Mouse (Mus musculus) MEL (cell line): ENCODE data around the gene Nck2. TPM values are rescaled to one million over a fixed set of nuclear protein-coding genes. Genes with fewer than 3 reads are reported as not detected.

ENCODE experiments used
- DNase-seq: peaks from one replicate; pipeline ENCODE4 v3.0.0; 2011; ENCODE audit warnings: low read depth, low spot score
- H3K27ac ChIP-seq: 2 replicates; pipeline ENCODE4 v1.5.1; 2012; ENCODE audit warnings: low read depth, mild to moderate bottlenecking, control low read depth, low read length, moderate library complexity; ENCODE audit not compliant: control insufficient read depth
- H3K27me3 ChIP-seq, 2 experiments: fragments of 150-350 bp in 1 of 2; sonication (generic) in 1 of 2; 2 replicates each; pipeline ENCODE4 v1.6.1; 2012; ENCODE audit warnings: low read length in 2 of 2, mild to moderate bottlenecking in 2 of 2, improper control_type of control experiment in 1 of 2, moderate library complexity in 1 of 2; ENCODE audit not compliant: insufficient read depth in 2 of 2, control insufficient read depth in 1 of 2
- H3K36me3 ChIP-seq, 2 experiments: 2 replicates each; pipeline ENCODE4 v1.6.1; 2012 to 2014; ENCODE audit warnings: low read length in 2 of 2, improper control_type of control experiment in 1 of 2, inconsistent platforms in 1 of 2, mild to moderate bottlenecking in 1 of 2; ENCODE audit not compliant: insufficient read depth in 2 of 2, control insufficient read depth in 1 of 2
- H3K4me1 ChIP-seq, 2 experiments: fragments of 150-350 bp in 1 of 2; sonication (generic) in 1 of 2; 2 replicates each; pipeline ENCODE4 v1.6.1; 2012; ENCODE audit warnings: low read length in 2 of 2, improper control_type of control experiment in 1 of 2, mild to moderate bottlenecking in 1 of 2; ENCODE audit not compliant: insufficient read depth in 2 of 2, control insufficient read depth in 1 of 2
- H3K4me3 ChIP-seq, 2 experiments: fragments of 150-350 bp in 1 of 2; sonication (generic) in 1 of 2; 2 replicates each; pipeline ENCODE4 v1.5.1; 2012; ENCODE audit warnings: low read depth in 2 of 2, low read length in 2 of 2, mild to moderate bottlenecking in 2 of 2, moderate library complexity in 2 of 2, control low read depth in 1 of 2, improper control_type of control experiment in 1 of 2; ENCODE audit not compliant: control insufficient read depth in 1 of 2, insufficient read depth in 1 of 2
- H3K79me2 ChIP-seq: 2 replicates; pipeline ENCODE4 v1.6.1; 2012; ENCODE audit warnings: mild to moderate bottlenecking, low read length, moderate library complexity; ENCODE audit not compliant: control insufficient read depth, poor library complexity, insufficient read depth
- H3K9ac ChIP-seq: 2 replicates; pipeline ENCODE4 v1.6.1; 2012; ENCODE audit warnings: low read depth, mild to moderate bottlenecking, control low read depth, low read length, moderate library complexity; ENCODE audit not compliant: control insufficient read depth, poor library complexity, severe bottlenecking
- H3K9me3 ChIP-seq: fragments of 150-350 bp; sonication (generic); replicated peaks from 2 replicates; pipeline ENCODE4 v1.6.1; 2012; ENCODE audit warnings: mild to moderate bottlenecking, low read length, improper control_type of control experiment, moderate library complexity; ENCODE audit not compliant: insufficient read depth
- BHLHE40 ChIP-seq: IDR thresholded peaks from 2 replicates; pipeline ENCODE4 v1.6.1; 2012; ENCODE audit warnings: low read depth, mild to moderate bottlenecking, inconsistent platforms, low read length, improper control_type of control experiment, borderline replicate concordance
- CHD1 ChIP-seq: IDR thresholded peaks from 2 replicates; pipeline ENCODE4 v1.6.1; 2012; ENCODE audit warnings: low read depth, mild to moderate bottlenecking, inconsistent platforms, low read length, improper control_type of control experiment
- CHD2 ChIP-seq: IDR thresholded peaks from 2 replicates; pipeline ENCODE4 v1.6.1; 2011; ENCODE audit warnings: low read length, improper control_type of control experiment
- CTCF ChIP-seq, 3 experiments: IDR thresholded peaks in 2 of 3; conservative IDR thresholded peaks in 1 of 3; 2 replicates each; pipeline ENCODE4 v1.5.1; 2011 to 2012; ENCODE audit warnings: low read length in 3 of 3, low read depth in 2 of 3, mild to moderate bottlenecking in 2 of 3, improper control_type of control experiment in 1 of 3, inconsistent platforms in 1 of 3, mixed read lengths in 1 of 3, moderate library complexity in 1 of 3; ENCODE audit not compliant: control insufficient read depth in 1 of 3, insufficient read depth in 1 of 3, poor library complexity in 1 of 3, severe bottlenecking in 1 of 3
- ELF1 ChIP-seq: IDR thresholded peaks from 2 replicates; pipeline ENCODE4 v1.6.1; 2014; ENCODE audit warnings: low read depth, mild to moderate bottlenecking, inconsistent platforms, low read length, improper control_type of control experiment, moderate library complexity
- EP300 ChIP-seq, 2 experiments: IDR thresholded peaks; 2 replicates each; pipeline ENCODE4 v1.6.1; 2011; ENCODE audit warnings: improper control_type of control experiment in 2 of 2, low read length in 2 of 2, low read depth in 1 of 2, mild to moderate bottlenecking in 1 of 2
- ETS1 ChIP-seq: IDR thresholded peaks from 2 replicates; pipeline ENCODE4 v1.6.1; 2012; ENCODE audit warnings: low read depth, mild to moderate bottlenecking, inconsistent platforms, low read length, improper control_type of control experiment, moderate library complexity
- GABPA ChIP-seq: IDR thresholded peaks from 2 replicates; pipeline ENCODE4 v1.6.1; 2012; ENCODE audit warnings: low read depth, mild to moderate bottlenecking, inconsistent platforms, low read length, improper control_type of control experiment, moderate library complexity
- GATA1 ChIP-seq: IDR thresholded peaks from 2 replicates; pipeline ENCODE4 v1.6.1; 2011; ENCODE audit warnings: low read depth, low read length, improper control_type of control experiment
- HCFC1 ChIP-seq: IDR thresholded peaks from 2 replicates; pipeline ENCODE4 v1.6.1; 2012; ENCODE audit warnings: low read depth, mild to moderate bottlenecking, inconsistent platforms, low read length, improper control_type of control experiment, moderate library complexity
- MAX ChIP-seq: IDR thresholded peaks from 2 replicates; pipeline ENCODE4 v1.6.1; 2011; ENCODE audit warnings: low read length, improper control_type of control experiment
- MAZ ChIP-seq: IDR thresholded peaks from 2 replicates; pipeline ENCODE4 v1.6.1; 2012; ENCODE audit warnings: low read depth, mild to moderate bottlenecking, inconsistent platforms, low read length, improper control_type of control experiment
- MYC ChIP-seq: IDR thresholded peaks from 2 replicates; pipeline ENCODE4 v1.6.1; 2011; ENCODE audit warnings: low read depth, mild to moderate bottlenecking, low read length, improper control_type of control experiment, moderate library complexity
- NELFE ChIP-seq: IDR thresholded peaks from 2 replicates; pipeline ENCODE4 v1.6.1; 2011; ENCODE audit warnings: low read depth, low read length, improper control_type of control experiment
- NRF1 ChIP-seq: IDR thresholded peaks from 2 replicates; pipeline ENCODE4 v1.6.1; 2014; ENCODE audit warnings: low read depth, mild to moderate bottlenecking, inconsistent platforms, low read length, improper control_type of control experiment, moderate library complexity; ENCODE audit not compliant: poor library complexity, insufficient read depth, severe bottlenecking
- POLR2A ChIP-seq, 2 experiments: IDR thresholded peaks; 2 replicates each; pipeline ENCODE4 v1.6.1; 2011 to 2012; ENCODE audit warnings: low read length in 2 of 2, mild to moderate bottlenecking in 2 of 2, control low read depth in 1 of 2, improper control_type of control experiment in 1 of 2, low read depth in 1 of 2, moderate library complexity in 1 of 2; ENCODE audit not compliant: control insufficient read depth in 1 of 2, insufficient read depth in 1 of 2, poor library complexity in 1 of 2
- RAD21 ChIP-seq: IDR thresholded peaks from 2 replicates; pipeline ENCODE4 v1.6.1; 2011; ENCODE audit warnings: mild to moderate bottlenecking, low read depth, low read length, improper control_type of control experiment
- RCOR1 ChIP-seq: IDR thresholded peaks from 2 replicates; pipeline ENCODE4 v1.6.1; 2012; ENCODE audit warnings: low read depth, mild to moderate bottlenecking, inconsistent platforms, low read length, improper control_type of control experiment
- SIN3A ChIP-seq: IDR thresholded peaks from 2 replicates; pipeline ENCODE4 v1.6.1; 2012; ENCODE audit warnings: low read length, improper control_type of control experiment, inconsistent platforms
- TAL1 ChIP-seq: IDR thresholded peaks from 2 replicates; pipeline ENCODE4 v1.6.1; 2012; ENCODE audit warnings: mild to moderate bottlenecking, inconsistent platforms, low read length, moderate library complexity, mixed read lengths
- TCF12 ChIP-seq: IDR thresholded peaks from 2 replicates; pipeline ENCODE4 v1.6.1; 2014; ENCODE audit warnings: low read depth, mild to moderate bottlenecking, inconsistent platforms, low read length, improper control_type of control experiment, moderate library complexity
- ZMIZ1 ChIP-seq: IDR thresholded peaks from 2 replicates; pipeline ENCODE4 v1.6.1; 2012; ENCODE audit warnings: low read depth, mild to moderate bottlenecking, inconsistent platforms, low read length, improper control_type of control experiment, moderate library complexity
- ZNF384 ChIP-seq: IDR thresholded peaks from 2 replicates; pipeline ENCODE4 v1.6.1; 2012; ENCODE audit warnings: low read depth, mild to moderate bottlenecking, inconsistent platforms, low read length, improper control_type of control experiment
- polyA plus RNA-seq, 2 experiments: library from polyadenylated mRNA; stranded (reverse) in 1 of 2; unstranded in 1 of 2; fragments of >175 nt in 1 of 2; fragments of >200 nt in 1 of 2; gene quantifications; 2 replicates each; pipeline versions ENCODE4 v1.2.1 to v1.2.4; 2012; ENCODE audit warnings: low replicate concordance in 2 of 2, low read depth in 1 of 2; ENCODE audit not compliant: insufficient read length in 2 of 2, insufficient read depth in 1 of 2, missing spikeins in 1 of 2
- total RNA-seq: library from RNA; depleted of rRNA; stranded (reverse); fragments of 300-350 nt; gene quantifications from 2 replicates; pipeline ENCODE4 v1.2.3, GENCODE M21; 2012

The Nck2 gene
- total and polyA plus RNA-seq, 3 experiments: 9.4 to 12.4 TPM; not detected in 1

DNA sequence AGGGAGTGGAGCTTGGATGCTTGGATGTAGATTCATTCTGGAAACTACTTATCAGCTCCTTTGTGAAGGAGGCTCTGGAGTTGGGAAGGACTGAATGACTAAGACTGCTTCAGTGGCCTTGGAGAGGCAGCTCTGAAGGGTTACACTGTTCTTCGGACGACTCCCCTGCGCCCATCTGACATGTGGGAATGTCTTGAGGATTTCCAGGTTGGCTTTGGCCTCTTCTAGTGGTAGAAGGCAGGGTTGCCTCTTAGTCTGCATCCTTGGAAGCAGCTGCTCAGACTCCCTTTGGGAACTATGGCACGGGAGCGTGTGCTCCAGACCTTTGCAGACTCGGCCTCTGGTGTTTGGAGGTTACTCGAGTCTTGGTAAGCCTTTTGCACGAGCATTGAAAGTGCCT is 10.4 kb downstream of the Nck2 start:
- H3K4me3 ChIP-seq: no peak overlapping the region
- no peak for TF ChIP-seq MAZ
- TF ChIP-seq ELF1: no peak
- TF ChIP-seq GATA1: no peak
- no peak for TF ChIP-seq CHD1
- TF ChIP-seq HCFC1: no peak
- TF ChIP-seq CTCF (IDR thresholded peaks at IDR 0.05 in 2 of 3, conservative IDR thresholded peaks at IDR 0.05 in 1 of 3; ENCODE audit: control insufficient read depth in 1 of 3, insufficient read depth in 1 of 3, low read depth in 2 of 3, low read length in 3 of 3, poor library complexity in 1 of 3, severe bottlenecking in 1 of 3): no peak
- TF ChIP-seq, all 39 proteins: peak for 0
- H3K27me3 ChIP-seq: no peaks in the 10 kb centered on the region
- H3K9me3 ChIP-seq: no peaks in the 10 kb centered on the region
- no peak overlapping the region for H3K9ac ChIP-seq
- no peak for DNase-seq
- H3K79me2 ChIP-seq: peaks cover 5% of the 10 kb centered on the region
- H3K4me1 ChIP-seq: peaks cover 24 to 39% of the 10 kb centered on the region in 2 experiments
- no peak overlapping the region for H3K27ac ChIP-seq
- peaks cover 0 to 53% of the 10 kb centered on the region in 2 experiments; a peak in 2 of 4 replicates for H3K36me3 ChIP-seq

DNA sequence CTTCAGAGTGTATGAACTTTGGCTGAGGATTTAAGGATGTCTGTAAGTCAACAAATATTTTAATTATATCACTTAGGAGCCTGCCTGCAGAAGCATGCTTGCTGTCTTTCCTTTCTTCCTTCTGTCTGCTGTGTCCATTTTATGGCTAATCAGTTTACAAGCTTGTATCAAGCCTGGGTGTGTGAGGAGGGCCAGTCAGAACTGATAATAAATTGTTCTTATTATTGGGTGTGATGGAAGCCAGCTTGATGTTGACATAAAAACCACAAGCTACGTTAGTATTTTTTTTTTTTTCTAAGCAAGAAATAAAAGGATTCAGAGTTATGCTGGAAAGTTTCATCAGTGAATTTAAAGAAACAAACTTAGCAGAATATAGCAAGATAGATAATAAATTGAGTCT is 10.8 kb downstream of the Nck2 start:
- Histone ChIP-seq H3K9me3 (no peaks in the 10 kb centered on the region), H3K27me3 (no peaks in the 10 kb centered on the region), H3K79me2 (peaks cover 5% of the 10 kb centered on the region), H3K4me3 (no peak overlapping the region), H3K9ac (no peak overlapping the region), H3K36me3 (peaks cover 0 to 53% of the 10 kb centered on the region in 2 experiments; a peak in 2 of 4 replicates), H3K4me1 (peaks cover 21 to 40% of the 10 kb centered on the region in 2 experiments), H3K27ac (no peak overlapping the region; the same call in 1 of the 2 replicates)
- DNase-seq: no peak
- TF ChIP-seq ZNF384 (peak; percentile 62), NRF1 (no peak), EP300 (IDR thresholded peaks at IDR 0.05; ENCODE audit: low read depth in 1 of 2, low read length in 2 of 2) (0 out of 4 replicates have a peak, but pooled peaks of 1 of the 2 experiments have one; percentile 8)

- H3K27me3 ChIP-seq: no peaks in the 10 kb centered on the region
- H3K27ac ChIP-seq: peak overlapping the region; percentile 97
- peak; percentile 87 for DNase-seq
- peaks cover 0 to 48% of the 10 kb centered on the region in 2 experiments; a peak in 2 of 4 replicates for H3K36me3 ChIP-seq
- H3K9me3 ChIP-seq: no peaks in the 10 kb centered on the region
- H3K4me1 ChIP-seq: peaks cover 21 to 35% of the 10 kb centered on the region in 2 experiments
- H3K9ac ChIP-seq: peak overlapping the region; percentile 49
- peak overlapping the region; percentile 6 to 12; a peak in 3 of 4 replicates for H3K4me3 ChIP-seq
- H3K79me2 ChIP-seq: peaks cover 8% of the 10 kb centered on the region
- peak; percentile 78 for TF ChIP-seq TCF12
- no peak for TF ChIP-seq GABPA
- 0 out of 2 replicates have a peak, but pooled peaks have one; percentile 27 for TF ChIP-seq ELF1
- TF ChIP-seq RAD21: no peak
- TF ChIP-seq RCOR1: peak; percentile 84
- 0 out of 2 replicates have a peak, but pooled peaks have one; percentile 57 for TF ChIP-seq MYC
- TF ChIP-seq ZMIZ1: no peak
- peak; percentile 86 for TF ChIP-seq GATA1
- peak; percentile 71 for TF ChIP-seq TAL1
- peak; percentile 33; the same call in 1 of the 2 replicates for TF ChIP-seq MAX
- TF ChIP-seq ETS1: peak; percentile 85
- TF ChIP-seq BHLHE40: peak; percentile 29; the same call in 1 of the 2 replicates
- TF ChIP-seq ZNF384: peak; percentile 87
- TF ChIP-seq NELFE: no peak
- no peak for TF ChIP-seq CHD2
- no peak for TF ChIP-seq POLR2A (IDR thresholded peaks at IDR 0.05; ENCODE audit: control insufficient read depth in 1 of 2, insufficient read depth in 1 of 2, low read depth in 1 of 2, low read length in 2 of 2, poor library complexity in 1 of 2)
- TF ChIP-seq SIN3A: peak; percentile 75
Measured at GRCm38 (mm10) chr1:43457012-43457766, 12.8 kb downstream of the Nck2 start.
